Mouse (Mus musculus): Measurements from ENCODE around the gene Rpf1. TPM values are rescaled to one million over a fixed set of nuclear protein-coding genes. Genes with fewer than 3 reads are reported as not detected.

Rpf1 gene
- total RNA-seq, 2 experiments from 2014 or later, result 16.4 to 16.7 TPM

- DNase-seq (ENCODE audit: low spot score in 2 of 2), result no peak
Observed at GRCm38 (mm10) chr3:146500810-146501201, 20.4 kb downstream of the Rpf1 start.

DNA sequence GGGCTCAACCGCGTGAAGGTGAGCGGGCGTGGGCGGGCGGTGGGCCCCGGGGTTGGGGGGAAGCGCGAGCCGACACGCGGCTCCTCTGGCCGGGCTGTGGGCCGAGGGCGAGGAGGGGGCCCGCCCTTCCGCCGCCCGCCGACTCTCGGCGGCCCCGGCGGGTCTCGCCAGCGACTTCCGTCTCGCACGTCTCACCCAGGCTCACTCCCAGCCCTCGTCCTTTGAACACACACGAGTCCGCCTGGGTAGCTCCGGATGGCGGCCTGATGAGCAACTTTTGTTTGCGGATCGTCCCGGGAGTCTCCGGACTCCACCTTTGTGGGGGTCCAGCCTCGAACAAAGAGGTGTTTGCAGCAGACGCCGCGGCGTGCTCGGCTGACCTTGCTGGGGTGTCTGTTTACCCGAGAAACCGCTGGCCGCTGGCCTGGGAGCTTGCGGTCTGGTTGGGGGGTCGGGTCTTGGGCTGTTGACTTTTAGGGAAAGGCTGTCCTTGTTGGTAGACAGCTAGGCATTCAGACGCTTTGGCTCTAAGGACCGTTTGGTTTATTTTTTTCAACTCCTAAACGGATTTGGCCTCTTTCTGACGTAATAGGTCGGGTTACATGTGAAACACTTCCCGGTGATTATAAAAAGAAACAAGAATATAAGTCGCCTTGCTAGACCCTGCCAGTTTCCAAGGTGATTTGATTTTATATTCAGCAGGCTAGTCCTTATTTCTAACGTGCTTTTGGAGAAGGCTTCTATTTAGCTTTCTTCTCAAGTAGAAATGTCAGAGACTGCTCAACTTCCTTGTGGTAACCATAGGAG, 21.0 kb downstream of the Rpf1 start:
- DNase-seq (ENCODE audit: low spot score in 2 of 2), result peak in 1 of 2 experiments; percentile 31

GRCm38 (mm10) chr3:146499431-146500002, 21.7 kb downstream of the Rpf1 start, which contains the start of the genes Spata1 and Gng5:
Spata1 (minus strand) TSS chr3:146499753.
Gng5 (plus strand) TSS chr3:146499807.
- DNase-seq (ENCODE audit: low spot score in 2 of 2), result peak; percentile 14 to 50

- no peak for DNase-seq (ENCODE audit: low spot score in 2 of 2)
Observed at GRCm38 (mm10) chr3:146498989-146499388, 22.2 kb downstream of the Rpf1 start.

DNA sequence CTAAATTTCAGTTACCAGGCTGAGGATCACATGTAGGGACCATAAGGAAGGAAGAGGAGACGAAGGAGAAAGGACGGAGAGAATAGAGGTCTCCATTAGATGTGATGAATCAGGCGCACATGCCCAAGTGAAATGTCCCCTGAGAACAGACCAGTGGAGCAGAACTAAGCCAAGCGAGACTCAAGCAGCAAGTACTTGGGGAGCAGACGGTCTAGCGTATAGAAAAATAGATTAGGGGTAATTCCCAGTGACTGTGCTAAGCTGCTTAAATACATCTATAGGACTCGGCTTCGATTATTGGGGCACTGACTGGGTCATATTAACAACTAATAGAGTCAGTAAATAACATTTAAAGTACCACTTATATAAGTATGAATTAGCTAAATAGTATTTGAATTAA, 26.3 kb downstream of the Rpf1 start:
- no peak for DNase-seq (ENCODE audit: low spot score in 2 of 2)

GRCm38 (mm10) chr3:146486464-146486863, 34.8 kb downstream of the Rpf1 start:
- DNase-seq (ENCODE audit: low spot score in 2 of 2), result no peak

DNA sequence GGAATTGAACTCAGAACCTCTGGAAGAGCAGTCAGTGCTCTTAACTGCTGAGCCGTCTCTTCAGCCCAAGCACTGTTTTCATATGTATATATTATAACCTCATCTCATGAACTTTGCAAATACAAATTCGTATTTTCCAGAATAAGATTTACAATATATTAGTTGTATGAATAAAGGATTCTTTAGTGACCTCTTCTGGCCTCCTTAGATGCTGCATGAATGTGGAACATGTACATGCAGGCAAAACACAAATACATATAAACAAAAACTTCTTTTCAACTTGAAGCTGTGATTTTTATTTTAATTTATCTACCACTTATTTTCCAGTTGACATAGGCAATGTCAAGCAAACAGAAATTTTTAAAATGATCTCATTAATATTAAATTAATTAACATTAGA, 39.2 kb downstream of the Rpf1 start:
- DNase-seq (ENCODE audit: low spot score in 2 of 2), result no peak

- DNase-seq (ENCODE audit: low spot score in 2 of 2), result no peak
Observed at GRCm38 (mm10) chr3:146474428-146474827, 46.8 kb downstream of the Rpf1 start.

DNA sequence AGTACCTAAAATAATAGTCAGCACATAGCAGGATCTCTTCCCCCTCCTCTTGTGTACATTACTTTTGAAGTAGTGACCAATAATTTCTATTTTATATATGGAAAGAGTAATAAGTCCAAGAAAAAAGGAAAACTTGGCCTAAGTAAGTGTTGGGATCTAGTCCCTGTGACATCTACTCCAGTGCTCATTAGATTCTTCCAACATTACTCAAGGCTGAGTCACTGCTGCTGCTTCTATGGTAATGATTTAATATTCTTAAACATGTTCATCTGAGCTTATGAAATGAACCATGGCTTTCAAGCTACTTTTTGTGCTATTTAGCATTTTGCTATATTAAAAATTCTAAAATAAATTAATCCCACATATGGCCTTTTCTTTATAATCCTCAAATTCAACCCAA, 47.5 kb downstream of the Rpf1 start:
- no peak for DNase-seq (ENCODE audit: low spot score in 2 of 2)

DNA sequence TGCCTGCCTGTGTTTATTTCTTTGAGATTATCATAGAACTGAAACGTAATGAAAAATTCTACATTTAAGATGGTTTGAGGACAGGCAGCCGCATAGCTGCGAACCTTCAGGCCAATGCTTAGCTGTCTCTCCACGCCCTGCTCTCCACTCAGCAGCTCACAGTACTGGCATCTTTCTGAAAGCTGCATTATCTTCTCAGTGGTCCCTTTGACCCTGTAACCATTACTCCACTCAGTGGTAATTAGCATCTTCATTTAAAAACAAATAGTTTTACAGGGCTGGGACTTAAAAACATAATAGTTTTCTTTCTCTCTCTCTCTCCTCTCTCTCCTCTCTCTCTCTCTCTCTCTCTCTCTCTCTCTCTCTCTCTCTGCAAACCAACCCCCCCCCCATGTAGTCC, 48.6 kb downstream of the Rpf1 start:
- no peak for DNase-seq (ENCODE audit: low spot score in 2 of 2)

DNA sequence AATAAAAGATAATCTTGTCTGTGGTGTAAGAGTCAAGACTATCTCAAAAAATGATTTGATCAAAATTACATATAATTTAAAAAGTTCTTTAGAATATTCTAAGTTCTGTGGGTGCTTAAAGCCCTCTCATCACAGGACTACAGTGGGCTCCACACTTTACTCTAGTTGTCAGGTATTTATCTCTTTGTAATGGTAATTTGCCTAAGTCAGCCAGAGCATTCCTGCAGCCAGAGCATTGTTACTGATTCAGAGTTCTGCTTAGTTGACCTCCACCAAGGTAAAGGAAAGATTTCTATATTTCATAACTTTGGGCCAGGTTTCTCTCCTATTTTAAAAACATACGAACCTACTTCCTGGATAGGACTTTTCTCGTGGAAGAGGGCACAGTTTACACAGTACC, 52.0 kb downstream of the Rpf1 start:
- DNase-seq (ENCODE audit: low spot score in 2 of 2), result no peak

DNA sequence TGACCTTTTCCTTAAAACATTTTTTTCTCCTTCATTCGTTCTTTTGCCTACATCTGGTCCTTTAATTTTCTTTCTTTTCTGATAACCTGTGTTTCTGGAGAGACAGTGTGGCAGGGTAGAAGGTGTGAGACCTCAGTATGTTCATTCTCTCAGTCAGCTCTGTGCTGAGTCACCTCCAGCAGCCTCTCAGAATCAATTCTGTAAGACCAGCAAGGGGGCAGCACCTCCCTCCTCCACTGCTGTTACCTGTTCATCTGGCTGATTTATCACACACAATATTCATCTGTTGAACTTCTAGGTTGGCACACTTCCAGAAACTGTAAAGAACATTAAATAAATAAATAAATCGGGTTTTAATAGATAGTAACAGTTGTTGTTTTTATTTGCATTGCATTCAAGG, 58.3 kb downstream of the Rpf1 start:
- no peak for DNase-seq (ENCODE audit: low spot score in 2 of 2)

Other genes with a start within 250 kb of the Rpf1 start
- gene Ssx2ip, start 116.8 kb downstream of the Rpf1 start, total RNA-seq (2021), result 10 to 100 TPM; 91.0 to 96.5 TPM
- 1 to 10 TPM; 6.5 to 7.5 TPM for gene Ctbs, start 71.6 kb downstream of the Rpf1 start, total RNA-seq (2021)
- 1 to 10 TPM; 2.5 to 3.4 TPM for gene Spata1, start 21.7 kb downstream of the Rpf1 start, total RNA-seq (2021)
- gene Gng5, start 21.6 kb downstream of the Rpf1 start, total RNA-seq (2021), result 10 to 100 TPM; 48.4 to 49.5 TPM
- gene Uox, start 49.0 kb upstream of the Rpf1 start, total RNA-seq (2021), result under 1 TPM in 1 of 2 experiments, not detected in 1; 0.37 TPM
- not detected for gene Dnase2b, start 94.2 kb upstream of the Rpf1 start, total RNA-seq (2021)
- gene 4930503B20Rik, start 129.9 kb upstream of the Rpf1 start, total RNA-seq (2021), result not detected
- under 1 TPM; 0.23 to 0.59 TPM for gene Samd13, start 164.2 kb upstream of the Rpf1 start, total RNA-seq (2021)

Data from left cerebral cortex, adult 18-20 months (tissue).